Mouse (Mus musculus): ENCODE data around the gene Gm20479. TPM values are rescaled to one million over a fixed set of nuclear protein-coding genes. Genes with fewer than 3 reads are reported as not detected.

Gene Gm20479
- polyA plus RNA-seq, 1 experiment: not detected

GRCm38 (mm10) chr7:27324161-27324560 is 33.1 kb downstream of the Gm20479 start:
- Histone ChIP-seq H3K4me3 (replicated peaks; ENCODE audit: extremely low read depth, low read depth, low read length) (no peak overlapping the region), H3K4me1 (ENCODE audit: control insufficient read depth, insufficient read depth, low read length) (0 out of 2 replicates have a peak, but pooled peaks cover 5% of the 10 kb centered on the region)
- 92% methylated on average over 11 of the region's 11 CpGs for WGBS
- no peak for TF ChIP-seq POLR2A (IDR thresholded peaks at IDR 0.05; ENCODE audit: borderline replicate concordance, extremely low read depth, low read depth, low read length)
- no peak for TF ChIP-seq CTCF (IDR thresholded peaks at IDR 0.05; ENCODE audit: insufficient read depth, low read length)
- DNase-seq: no peak

GRCm38 (mm10) chr7:27323001-27323400 is 34.2 kb downstream of the Gm20479 start:
- H3K4me1 ChIP-seq (ENCODE audit: control insufficient read depth, insufficient read depth, low read length): no peaks in the 10 kb centered on the region
- TF ChIP-seq CTCF (IDR thresholded peaks at IDR 0.05; ENCODE audit: insufficient read depth, low read length) (no peak), POLR2A (IDR thresholded peaks at IDR 0.05; ENCODE audit: borderline replicate concordance, extremely low read depth, low read depth, low read length) (no peak)
- WGBS: 96% methylated on average over 5 of the region's 5 CpGs
- no peak overlapping the region for H3K4me3 ChIP-seq (replicated peaks; ENCODE audit: extremely low read depth, low read depth, low read length)
- no peak for DNase-seq

- DNase-seq: no peak
- WGBS: 51% methylated on average over 13 of the region's 13 CpGs
- TF ChIP-seq CTCF (IDR thresholded peaks at IDR 0.05; ENCODE audit: insufficient read depth, low read length): no peak
- TF ChIP-seq POLR2A (IDR thresholded peaks at IDR 0.05; ENCODE audit: borderline replicate concordance, extremely low read depth, low read depth, low read length): no peak
- no peaks in the 10 kb centered on the region for H3K4me1 ChIP-seq (ENCODE audit: control insufficient read depth, insufficient read depth, low read length)
- H3K4me3 ChIP-seq (replicated peaks; ENCODE audit: extremely low read depth, low read depth, low read length): no peak overlapping the region
Measured at GRCm38 (mm10) chr7:27322291-27322690, 34.9 kb downstream of the Gm20479 start.

GRCm38 (mm10) chr7:27319411-27319810 is 37.8 kb downstream of the Gm20479 start:
- TF ChIP-seq CTCF (IDR thresholded peaks at IDR 0.05; ENCODE audit: insufficient read depth, low read length) (no peak), POLR2A (IDR thresholded peaks at IDR 0.05; ENCODE audit: borderline replicate concordance, extremely low read depth, low read depth, low read length) (no peak)
- Histone ChIP-seq H3K4me3 (replicated peaks; ENCODE audit: extremely low read depth, low read depth, low read length) (no peak overlapping the region), H3K4me1 (ENCODE audit: control insufficient read depth, insufficient read depth, low read length) (no peaks in the 10 kb centered on the region)
- 89% methylated on average over 22 of the region's 22 CpGs for WGBS
- no peak for DNase-seq

- DNase-seq: no peak
- 44% methylated on average over 7 of the region's 7 CpGs for WGBS
- no peak overlapping the region for H3K4me3 ChIP-seq (replicated peaks; ENCODE audit: extremely low read depth, low read depth, low read length)
- no peaks in the 10 kb centered on the region for H3K4me1 ChIP-seq (ENCODE audit: control insufficient read depth, insufficient read depth, low read length)
- TF ChIP-seq CTCF (IDR thresholded peaks at IDR 0.05; ENCODE audit: insufficient read depth, low read length) (no peak), POLR2A (IDR thresholded peaks at IDR 0.05; ENCODE audit: borderline replicate concordance, extremely low read depth, low read depth, low read length) (no peak)
Measured at GRCm38 (mm10) chr7:27315958-27316357, 41.3 kb downstream of the Gm20479 start.

GRCm38 (mm10) chr7:27314393-27314792 is 42.8 kb downstream of the Gm20479 start:
- Histone ChIP-seq H3K4me1 (ENCODE audit: control insufficient read depth, insufficient read depth, low read length) (no peaks in the 10 kb centered on the region), H3K4me3 (replicated peaks; ENCODE audit: extremely low read depth, low read depth, low read length) (no peak overlapping the region)
- DNase-seq: no peak
- 0 out of 2 replicates have a peak, but pooled peaks have one; percentile 10 for TF ChIP-seq CTCF (IDR thresholded peaks at IDR 0.05; ENCODE audit: insufficient read depth, low read length)
- TF ChIP-seq POLR2A (IDR thresholded peaks at IDR 0.05; ENCODE audit: borderline replicate concordance, extremely low read depth, low read depth, low read length): no peak
- WGBS: 93% methylated on average over 3 of the region's 3 CpGs

GRCm38 (mm10) chr7:27311651-27312284 is 45.5 kb downstream of the Gm20479 start:
- DNase-seq: no peak
- TF ChIP-seq CTCF (IDR thresholded peaks at IDR 0.05; ENCODE audit: insufficient read depth, low read length): no peak
- TF ChIP-seq POLR2A (IDR thresholded peaks at IDR 0.05; ENCODE audit: borderline replicate concordance, extremely low read depth, low read depth, low read length): no peak
- H3K4me1 ChIP-seq (ENCODE audit: control insufficient read depth, insufficient read depth, low read length): 0 out of 2 replicates have a peak, but pooled peaks cover 2% of the 10 kb centered on the region
- no peak overlapping the region for H3K4me3 ChIP-seq (replicated peaks; ENCODE audit: extremely low read depth, low read depth, low read length)
- WGBS: 85% methylated on average over 12 of the region's 12 CpGs

- 57% methylated on average over 8 of the region's 8 CpGs for WGBS
- TF ChIP-seq CTCF (IDR thresholded peaks at IDR 0.05; ENCODE audit: insufficient read depth, low read length) (no peak), POLR2A (IDR thresholded peaks at IDR 0.05; ENCODE audit: borderline replicate concordance, extremely low read depth, low read depth, low read length) (no peak)
- no peak for DNase-seq
Measured at GRCm38 (mm10) chr7:27310996-27311535, 46.2 kb downstream of the Gm20479 start.

GRCm38 (mm10) chr7:27310306-27310705 is 46.9 kb downstream of the Gm20479 start:
- WGBS: 18% methylated on average over 17 of the region's 17 CpGs
- Histone ChIP-seq H3K4me3 (replicated peaks; ENCODE audit: extremely low read depth, low read depth, low read length) (no peak overlapping the region), H3K4me1 (ENCODE audit: control insufficient read depth, insufficient read depth, low read length) (0 out of 2 replicates have a peak, but pooled peaks cover 2% of the 10 kb centered on the region)
- TF ChIP-seq POLR2A (IDR thresholded peaks at IDR 0.05; ENCODE audit: borderline replicate concordance, extremely low read depth, low read depth, low read length) (no peak), CTCF (IDR thresholded peaks at IDR 0.05; ENCODE audit: insufficient read depth, low read length) (no peak)
- peak; percentile 46 for DNase-seq

More at GRCm38 (mm10) chr7:27310996-27311535, 46.2 kb downstream of the Gm20479 start:
- H3K4me3 ChIP-seq (replicated peaks; ENCODE audit: extremely low read depth, low read depth, low read length): no peak overlapping the region
- H3K4me1 ChIP-seq (ENCODE audit: control insufficient read depth, insufficient read depth, low read length): 0 out of 2 replicates have a peak, but pooled peaks cover 2% of the 10 kb centered on the region

GRCm38 (mm10) chr7:27309832-27310231 is 47.4 kb downstream of the Gm20479 start:
- Histone ChIP-seq H3K4me1 (ENCODE audit: control insufficient read depth, insufficient read depth, low read length) (0 out of 2 replicates have a peak, but pooled peaks cover 2% of the 10 kb centered on the region), H3K4me3 (replicated peaks; ENCODE audit: extremely low read depth, low read depth, low read length) (no peak overlapping the region)
- no peak for DNase-seq
- WGBS: 67% methylated on average over 3 of the region's 3 CpGs
- TF ChIP-seq POLR2A (IDR thresholded peaks at IDR 0.05; ENCODE audit: borderline replicate concordance, extremely low read depth, low read depth, low read length) (no peak), CTCF (IDR thresholded peaks at IDR 0.05; ENCODE audit: insufficient read depth, low read length) (no peak)
